Mouse (Mus musculus) heart, embryonic 13.5 days (tissue): Measurements from ENCODE around the gene Fads2. TPM values are rescaled to one million over a fixed set of nuclear protein-coding genes. Genes with fewer than 3 reads are reported as not detected.
"Not testable (repeated sequence)": the region's sequence is repeated elsewhere in the genome, so short reads cannot be mapped to it uniquely, and the experiment has no call there.

ENCODE experiments used
- ATAC-seq: fragments of 200-750 bp; cut with Nextera tagmentation; 2 replicates; pipeline ENCODE4 v1.8.0; 2017; ENCODE audit warnings: moderate TSS enrichment; ENCODE audit not compliant: insufficient number of reproducible peaks, low FRiP score, low TSS enrichment; ENCODE audit errors: extremely low read depth
- H3K27ac ChIP-seq: fragments of 300-500 bp; sonication (generic); replicated peaks from 2 replicates; pipeline ENCODE4 v1.5.1; 2015; ENCODE audit warnings: moderate library complexity, mild to moderate bottlenecking, inconsistent platforms
- H3K27me3 ChIP-seq: fragments of 300-500 bp; sonication (generic); replicated peaks from 2 replicates; pipeline ENCODE4 v1.6.1; 2015; ENCODE audit warnings: mild to moderate bottlenecking, inconsistent platforms
- H3K36me3 ChIP-seq: fragments of 300-500 bp; sonication (generic); 2 replicates; pipeline ENCODE4 v1.6.1; 2015; ENCODE audit warnings: mild to moderate bottlenecking, inconsistent platforms
- H3K4me1 ChIP-seq: fragments of 300-500 bp; sonication (generic); 2 replicates; pipeline ENCODE4 v1.6.1; 2015; ENCODE audit warnings: inconsistent platforms
- H3K4me2 ChIP-seq: fragments of 300-500 bp; sonication (generic); 2 replicates; pipeline ENCODE4 v1.6.1; 2015; ENCODE audit warnings: inconsistent platforms, mild to moderate bottlenecking, moderate library complexity
- H3K4me3 ChIP-seq: fragments of 300-500 bp; sonication (generic); 2 replicates; pipeline ENCODE4 v1.5.1; 2015; ENCODE audit warnings: moderate library complexity, mild to moderate bottlenecking, inconsistent platforms
- H3K9ac ChIP-seq: fragments of 300-500 bp; sonication (generic); 2 replicates; pipeline ENCODE4 v1.6.1; 2015; ENCODE audit warnings: inconsistent platforms, mild to moderate bottlenecking, moderate library complexity
- H3K9me3 ChIP-seq: fragments of 300-500 bp; sonication (generic); 2 replicates; pipeline ENCODE4 v1.6.1; 2016; ENCODE audit warnings: inconsistent platforms
- WGBS: fragments of 180-500 bp; shearing (Covaris S2); methylation state at CpG from one replicate; pipeline ENCODE4 v1.1.7; 2015; ENCODE audit warnings: mixed read lengths; 5-methylcytosine and 5-hydroxymethylcytosine counted together
- polyA plus RNA-seq: library from polyadenylated mRNA; unstranded; fragments of >200 nt; fragmentation: Nextera tagmentation; extraction: Ambion mirVana; gene quantifications from 2 replicates; pipeline ENCODE4 v1.2.1, GENCODE M21; 2015

The Fads2 gene
- 47.1 and 50.3 TPM in 2 replicates for polyA plus RNA-seq

DNA sequence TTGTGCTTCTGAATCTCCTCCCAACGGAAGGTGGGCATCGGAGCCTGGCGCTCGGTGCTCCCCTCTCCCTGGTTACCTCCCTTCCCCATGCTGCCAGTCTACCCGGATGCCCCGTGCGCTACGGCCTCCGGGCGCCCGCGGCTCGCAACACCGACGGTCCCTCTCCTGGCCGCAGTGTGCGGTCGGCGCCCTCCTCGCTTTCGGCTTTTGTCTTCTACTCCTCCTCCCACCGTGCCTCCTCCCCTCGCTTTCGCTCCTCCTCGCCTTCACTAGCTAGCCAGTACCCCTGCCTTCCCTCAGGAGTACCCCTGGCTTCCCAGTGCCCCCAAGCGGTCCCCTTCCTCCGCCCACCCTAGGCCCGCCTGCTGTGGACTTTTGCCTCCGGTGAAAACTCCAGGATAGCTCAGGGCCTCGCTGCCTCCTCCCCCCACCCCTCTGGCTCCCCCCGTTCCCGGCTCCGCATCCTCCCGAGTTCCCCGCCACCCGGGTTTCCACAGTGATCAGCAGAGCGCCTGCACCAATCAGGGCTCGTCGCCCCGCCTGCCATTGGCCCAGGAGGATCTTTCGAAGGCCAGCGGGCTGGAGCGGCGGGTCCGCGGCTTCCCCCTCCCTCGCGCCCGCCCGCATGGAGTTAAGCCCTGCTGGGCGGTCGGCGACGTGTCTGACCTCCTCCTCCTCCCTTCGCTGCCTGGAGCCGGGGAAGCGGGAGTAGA is at the start of gene Fads2:
Gene Fads2 (minus strand): TSS at position 406 of the 713 bp plus-strand sequence.
- WGBS = 1% methylated on average over 46 of the region's 57 CpGs
- Histone ChIP-seq H3K36me3 (peaks cover 8% of the 10 kb centered on the region), H3K9ac (peak within 1 kb of the TSS; percentile 85), H3K9me3 (no peaks in the 10 kb centered on the region), H3K27ac (peak within 1 kb of the TSS; percentile 88), H3K4me3 (peak within 1 kb of the TSS; percentile 65), H3K4me1 (peaks cover 37% of the 10 kb centered on the region), H3K4me2 (peak within 1 kb of the TSS; percentile 78), H3K27me3 (no peaks in the 10 kb centered on the region)
- peak; percentile 81 for ATAC-seq

DNA sequence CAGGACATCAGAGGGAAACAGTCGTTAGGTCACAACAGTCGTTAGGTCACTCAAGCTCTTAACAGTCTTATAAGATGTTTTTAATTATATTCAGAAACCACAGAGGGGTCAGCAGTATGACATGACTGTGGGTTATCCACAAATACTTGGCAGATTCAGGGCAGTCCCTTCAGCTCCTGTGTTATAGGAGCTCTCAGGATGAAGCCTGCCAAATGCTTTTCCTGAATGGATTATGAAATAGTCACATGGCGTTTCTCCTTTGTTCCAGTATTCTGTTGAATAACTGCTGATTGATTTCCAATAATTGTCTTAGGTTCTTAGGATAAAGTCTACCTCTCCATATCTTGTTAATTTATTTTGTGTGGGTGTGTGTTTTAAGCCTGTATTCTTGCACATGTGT is 47.6 kb upstream of the Fads2 start:
- Histone ChIP-seq H3K4me2 (no peak overlapping the region), H3K27ac (no peak overlapping the region), H3K4me1 (0 out of 2 replicates have a peak, but pooled peaks cover 9% of the 10 kb centered on the region), H3K36me3 (no peaks in the 10 kb centered on the region), H3K27me3 (no peaks in the 10 kb centered on the region), H3K4me3 (no peak overlapping the region), H3K9me3 (no peaks in the 10 kb centered on the region), H3K9ac (no peak overlapping the region)
- no peak for ATAC-seq
- WGBS = 63% methylated on average over 3 of the region's 3 CpGs

DNA sequence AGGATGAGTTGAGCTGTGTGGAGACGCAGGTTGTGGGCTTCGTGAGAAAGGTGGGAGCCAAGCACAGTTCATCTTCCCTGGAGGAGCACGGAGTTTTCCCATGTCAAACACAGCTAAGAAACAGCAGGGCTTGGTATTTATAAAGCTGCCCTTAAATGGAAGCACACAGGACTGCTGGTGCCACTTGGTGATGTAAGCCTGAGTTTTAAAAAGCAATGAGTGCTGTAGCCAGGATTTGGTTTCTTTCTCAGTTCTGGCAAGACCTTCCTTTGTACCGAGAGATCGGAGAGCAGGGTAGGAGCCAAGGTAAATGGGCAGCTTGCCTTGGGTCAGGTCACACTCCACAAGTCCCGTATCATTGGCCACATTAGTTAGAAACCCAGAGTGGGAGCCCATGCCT is 47.0 kb upstream of the Fads2 start:
- H3K4me3 ChIP-seq = no peak overlapping the region
- ATAC-seq = no peak
- H3K4me2 ChIP-seq = no peak overlapping the region; the same call in 1 of the 2 replicates
- H3K27ac ChIP-seq = peak overlapping the region; percentile 24; the same call in 1 of the 2 replicates
- WGBS = 66% methylated on average over 6 of the region's 6 CpGs
- no peaks in the 10 kb centered on the region for H3K9me3 ChIP-seq
- no peak overlapping the region for H3K9ac ChIP-seq
- H3K27me3 ChIP-seq = no peaks in the 10 kb centered on the region
- H3K4me1 ChIP-seq = 0 out of 2 replicates have a peak, but pooled peaks cover 9% of the 10 kb centered on the region
- no peaks in the 10 kb centered on the region for H3K36me3 ChIP-seq

DNA sequence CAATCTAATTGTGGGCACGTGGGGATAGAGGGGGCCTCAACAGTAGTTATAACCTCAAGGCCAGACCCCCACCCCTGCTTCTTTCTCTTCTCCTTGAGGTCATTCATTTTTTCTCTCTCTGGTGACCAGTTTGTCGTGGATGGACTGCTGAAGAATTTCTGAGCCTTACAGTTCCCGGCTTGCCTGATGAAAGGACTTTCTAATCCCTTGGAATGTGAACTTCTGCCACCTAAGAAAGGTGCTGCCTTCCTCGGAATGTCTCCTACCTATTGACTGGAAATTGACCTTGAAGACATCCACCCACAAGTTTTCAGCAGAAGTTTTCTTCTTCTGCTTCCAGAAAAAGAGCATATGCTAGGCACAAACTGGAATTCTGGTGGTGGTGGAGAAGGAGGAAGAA is 42.9 kb upstream of the Fads2 start:
- no peak overlapping the region for H3K4me2 ChIP-seq
- no peaks in the 10 kb centered on the region for H3K36me3 ChIP-seq
- H3K9me3 ChIP-seq = no peaks in the 10 kb centered on the region
- no peak for ATAC-seq
- no peak overlapping the region for H3K4me3 ChIP-seq
- no peak overlapping the region for H3K9ac ChIP-seq
- H3K27ac ChIP-seq = no peak overlapping the region
- WGBS = 56% methylated on average over 4 of the region's 4 CpGs
- H3K27me3 ChIP-seq = no peaks in the 10 kb centered on the region
- 0 out of 2 replicates have a peak, but pooled peaks cover 9% of the 10 kb centered on the region for H3K4me1 ChIP-seq

DNA sequence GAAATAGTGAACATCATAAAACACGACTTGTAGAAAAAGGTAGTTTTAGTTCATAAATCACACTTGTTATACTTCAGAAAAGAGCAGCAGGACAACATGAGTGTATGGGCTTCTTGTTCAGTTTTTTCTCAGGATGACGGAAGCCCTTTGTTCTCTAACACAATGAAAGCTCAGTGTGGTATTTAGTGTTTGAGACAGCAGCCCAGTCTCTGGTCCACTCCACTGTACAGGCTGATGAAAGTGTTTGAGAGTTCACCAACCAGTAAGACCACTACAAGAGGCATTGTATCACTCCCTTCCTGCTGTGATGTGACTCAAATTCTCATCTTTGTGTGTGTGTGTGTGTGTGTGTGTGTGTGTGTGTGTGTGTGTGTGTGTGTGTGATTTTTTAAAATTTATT is 42.1 kb upstream of the Fads2 start:
- Histone ChIP-seq H3K9me3 (no peaks in the 10 kb centered on the region), H3K4me3 (no peak overlapping the region), H3K27ac (no peak overlapping the region), H3K4me1 (0 out of 2 replicates have a peak, but pooled peaks cover 4% of the 10 kb centered on the region), H3K9ac (no peak overlapping the region), H3K36me3 (no peaks in the 10 kb centered on the region), H3K4me2 (no peak overlapping the region), H3K27me3 (no peaks in the 10 kb centered on the region)
- no peak for ATAC-seq
- WGBS = 60% methylated on average over 2 of the region's 2 CpGs

DNA sequence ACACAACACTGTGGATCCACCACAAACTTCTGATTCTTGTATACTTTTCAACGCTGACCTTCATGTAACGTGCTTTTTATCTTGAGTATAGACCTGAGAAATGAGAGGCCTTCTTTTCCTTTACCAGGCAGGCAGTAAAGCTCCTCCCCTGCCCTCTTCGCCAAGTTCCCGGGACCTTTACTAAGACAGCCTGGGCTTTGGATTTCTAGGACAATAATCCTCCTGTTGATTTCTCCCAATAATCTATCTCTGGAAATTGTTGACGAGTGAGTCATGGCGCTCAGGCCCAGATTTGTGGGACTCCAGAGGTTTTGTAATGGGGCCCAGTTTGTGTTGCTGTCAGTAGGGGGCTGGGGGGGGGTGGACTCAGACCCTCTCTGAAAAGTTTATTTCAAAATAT is 38.2 kb upstream of the Fads2 start:
- WGBS = 70% methylated on average over 6 of the region's 6 CpGs
- no peak overlapping the region for H3K4me2 ChIP-seq

DNA sequence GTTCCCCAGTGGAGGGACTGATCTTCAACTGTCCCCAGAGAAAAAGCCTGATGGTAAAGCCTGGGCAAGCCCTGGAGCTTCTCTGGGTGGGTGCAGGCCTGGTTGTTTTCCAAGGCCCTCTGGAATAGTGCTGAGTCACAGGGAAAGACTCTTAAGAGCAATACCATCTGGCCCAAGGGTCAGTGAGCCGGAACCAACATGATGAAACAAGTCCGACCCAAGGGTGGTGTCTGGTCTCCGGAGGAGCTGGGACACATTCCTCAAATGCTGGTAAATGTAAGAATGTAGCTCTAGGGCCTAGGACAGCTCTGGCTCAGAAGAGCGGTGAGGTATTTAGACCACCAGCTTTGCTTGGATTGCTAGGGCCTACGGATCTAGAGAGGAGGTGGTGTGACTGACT is 35.9 kb upstream of the Fads2 start:
- WGBS = 68% methylated on average over 5 of the region's 5 CpGs
- peaks cover 10% of the 10 kb centered on the region for H3K4me1 ChIP-seq
- H3K4me3 ChIP-seq = no peak overlapping the region
- H3K9me3 ChIP-seq = no peaks in the 10 kb centered on the region
- no peak overlapping the region for H3K9ac ChIP-seq
- H3K36me3 ChIP-seq = no peaks in the 10 kb centered on the region
- no peak overlapping the region for H3K27ac ChIP-seq
- no peaks in the 10 kb centered on the region for H3K27me3 ChIP-seq
- no peak overlapping the region for H3K4me2 ChIP-seq
- no peak for ATAC-seq

More for the DNA sequence above, 38.2 kb upstream of the Fads2 start:
- Histone ChIP-seq H3K4me1 (peaks cover 4% of the 10 kb centered on the region), H3K27me3 (no peaks in the 10 kb centered on the region), H3K36me3 (no peaks in the 10 kb centered on the region), H3K9ac (no peak overlapping the region), H3K9me3 (no peaks in the 10 kb centered on the region), H3K4me3 (no peak overlapping the region), H3K27ac (no peak overlapping the region)
- ATAC-seq = no peak

DNA sequence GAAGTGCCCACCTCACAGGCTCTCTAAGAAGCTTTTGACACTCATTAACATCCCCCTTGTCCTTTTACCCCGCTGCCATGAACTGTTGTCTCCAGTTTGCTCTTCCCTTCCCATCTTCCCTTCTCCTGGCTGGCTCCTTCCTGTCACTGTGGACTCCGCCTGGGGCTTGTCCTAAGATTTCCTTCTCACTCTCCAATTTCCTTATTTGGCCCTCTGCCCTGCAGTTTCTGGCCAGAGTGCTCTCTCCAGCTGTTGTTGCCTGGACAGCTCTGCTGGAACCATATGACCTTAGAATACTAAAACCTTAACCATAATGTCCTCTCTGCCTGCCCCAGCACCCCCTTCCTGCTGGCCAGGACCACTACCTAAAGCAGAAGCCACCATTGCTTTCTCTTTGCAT is 33.1 kb upstream of the Fads2 start:
- 29% methylated on average over 2 of the region's 2 CpGs for WGBS
- Histone ChIP-seq H3K4me3 (no peak overlapping the region), H3K27ac (peak overlapping the region; percentile 56; the same call in 1 of the 2 replicates)

DNA sequence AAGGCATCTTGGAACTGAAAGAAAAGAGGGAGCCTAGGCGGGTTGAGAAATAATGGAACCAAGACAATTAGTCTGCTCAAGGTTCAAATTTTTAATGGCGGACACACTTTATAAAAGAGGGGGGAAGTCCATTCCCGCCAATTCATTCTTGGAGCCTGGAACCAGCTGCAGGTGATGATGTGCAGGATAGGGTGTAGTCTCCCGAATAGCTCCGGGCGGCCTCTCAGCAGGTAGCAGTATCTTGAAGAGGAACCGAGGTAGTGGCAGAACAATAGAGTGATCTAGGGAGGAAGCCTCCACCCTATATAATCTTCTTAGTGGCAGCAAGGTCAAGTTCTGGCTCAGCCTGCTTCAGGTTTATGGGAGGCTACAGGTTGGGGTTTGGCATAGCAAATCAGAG is 28.0 kb upstream of the Fads2 start:
- not testable (repeated sequence) for H3K9ac ChIP-seq, H3K27me3 ChIP-seq, H3K36me3 ChIP-seq, H3K4me2 ChIP-seq, ATAC-seq, H3K27ac ChIP-seq, H3K4me1 ChIP-seq, H3K4me3 ChIP-seq, H3K9me3 ChIP-seq
- WGBS = 69% methylated on average over 7 of the region's 7 CpGs

More for the DNA sequence above, 33.1 kb upstream of the Fads2 start:
- Histone ChIP-seq H3K27me3 (no peaks in the 10 kb centered on the region), H3K9ac (peak overlapping the region; percentile 58; the same call in 1 of the 2 replicates), H3K4me2 (no peak overlapping the region), H3K4me1 (peaks cover 10% of the 10 kb centered on the region), H3K36me3 (no peaks in the 10 kb centered on the region), H3K9me3 (no peaks in the 10 kb centered on the region)
- no peak for ATAC-seq

DNA sequence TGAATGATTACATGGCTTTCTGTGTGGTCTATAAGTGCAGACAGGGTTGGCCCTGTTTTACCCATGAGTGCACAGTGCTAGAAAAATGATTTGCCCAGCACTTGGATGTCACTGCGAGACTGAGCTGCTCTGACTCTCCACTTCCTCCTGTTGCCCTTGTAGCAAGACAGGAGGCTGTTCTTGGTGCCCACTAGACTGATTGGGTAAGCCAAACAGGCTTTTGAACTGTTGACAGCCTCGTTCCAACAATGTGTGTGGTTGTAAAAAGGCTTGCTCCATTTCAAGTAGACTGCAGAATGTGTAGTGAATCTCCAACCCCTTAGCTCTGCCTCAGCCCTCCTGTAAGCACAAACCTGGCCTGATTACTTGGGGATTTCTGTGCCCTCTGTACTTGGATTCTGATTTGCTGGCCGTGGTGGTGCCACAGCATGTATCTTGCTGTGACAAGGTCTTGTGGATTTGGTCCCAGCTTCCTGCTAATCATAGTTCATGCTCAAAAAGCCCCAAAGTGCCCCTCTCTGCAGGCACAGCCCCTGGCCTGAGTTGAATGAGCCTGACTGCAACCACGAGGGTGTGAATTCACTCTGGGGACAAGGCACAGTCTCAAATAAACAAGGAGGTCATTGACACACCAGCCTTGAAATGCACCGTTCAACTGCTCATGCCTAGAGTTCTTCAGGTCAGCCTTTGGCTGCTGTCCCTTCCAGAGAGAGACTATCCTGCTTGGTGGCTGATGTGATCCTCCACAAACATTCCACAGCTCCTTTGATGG is 25.1 kb upstream of the Fads2 start:
- no peaks in the 10 kb centered on the region for H3K27me3 ChIP-seq
- 44% methylated on average over 5 of the region's 5 CpGs for WGBS
- no peaks in the 10 kb centered on the region for H3K4me1 ChIP-seq
- no peaks in the 10 kb centered on the region for H3K9me3 ChIP-seq
- no peaks in the 10 kb centered on the region for H3K36me3 ChIP-seq
- no peak overlapping the region for H3K4me2 ChIP-seq
- ATAC-seq = no peak
- H3K27ac ChIP-seq = no peak overlapping the region
- no peak overlapping the region for H3K4me3 ChIP-seq
- H3K9ac ChIP-seq = no peak overlapping the region

DNA sequence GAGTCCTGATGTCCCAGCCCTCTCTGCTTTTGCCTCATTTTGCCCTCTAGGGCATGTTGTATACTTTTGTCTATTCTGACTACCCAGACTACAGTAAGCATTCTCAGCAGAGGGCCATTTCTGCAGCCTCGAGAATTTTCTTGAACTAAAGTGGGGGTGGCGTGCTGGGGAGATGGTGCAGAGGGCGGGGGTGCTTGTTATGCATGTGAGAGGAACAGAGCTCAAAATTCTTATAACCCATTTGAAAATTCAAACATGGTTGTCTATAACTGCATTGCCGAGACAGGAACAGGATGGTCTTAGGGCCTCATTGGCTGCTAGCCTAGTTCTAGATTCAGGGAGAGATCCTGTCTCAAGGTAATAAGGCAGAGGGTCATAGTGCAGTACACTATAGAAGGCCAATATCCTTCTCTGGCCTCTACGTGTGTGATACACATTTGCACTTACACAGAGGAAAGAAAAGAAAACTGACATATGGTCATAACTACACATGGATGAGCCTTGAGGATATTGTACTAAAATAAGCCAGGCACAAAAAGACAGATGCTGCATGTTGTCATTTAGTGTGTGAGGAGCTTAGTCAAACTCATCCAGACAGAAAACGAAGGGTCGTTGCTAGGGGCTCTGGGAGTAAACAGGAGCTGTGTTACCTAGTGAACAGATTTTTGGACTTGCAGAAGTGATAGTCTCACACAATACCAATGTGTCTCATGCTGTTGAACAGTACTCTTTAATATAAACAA is 22.5 kb upstream of the Fads2 start:
- Histone ChIP-seq H3K4me1 (no peaks in the 10 kb centered on the region), H3K4me2 (no peak overlapping the region), H3K27ac (no peak overlapping the region), H3K27me3 (no peaks in the 10 kb centered on the region), H3K4me3 (no peak overlapping the region), H3K36me3 (no peaks in the 10 kb centered on the region), H3K9ac (no peak overlapping the region), H3K9me3 (no peaks in the 10 kb centered on the region)
- ATAC-seq = no peak
- 78% methylated on average over 7 of the region's 7 CpGs for WGBS
